Mouse (Mus musculus): ENCODE data around the gene Lipo1. TPM values are rescaled to one million over a fixed set of nuclear protein-coding genes. Genes with fewer than 3 reads are reported as not detected.
"Not testable (repeated sequence)": the region's sequence is repeated elsewhere in the genome, so short reads cannot be mapped to it uniquely, and the experiment has no call there.

Lipo1 gene
- polyA plus RNA-seq (2012; rRNA removed), result not detected in 2 replicates

DNA sequence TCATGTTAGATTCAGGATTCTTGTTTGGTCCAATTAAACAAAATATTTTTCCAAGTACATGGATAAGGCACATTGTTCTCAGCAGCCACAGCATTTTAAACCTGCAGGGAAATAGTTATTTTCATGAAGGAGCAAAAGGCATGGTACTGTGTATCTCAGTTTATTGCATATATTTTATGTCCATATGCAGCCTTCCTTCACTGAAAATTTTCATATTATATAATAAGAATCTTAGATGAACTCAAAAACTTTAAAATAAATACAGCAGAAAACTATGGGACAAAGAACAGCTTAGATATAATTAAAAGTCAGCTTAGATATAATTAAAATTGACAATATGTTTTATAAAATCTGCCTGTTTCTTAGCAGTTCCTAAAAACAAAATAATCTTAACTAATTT, at the start of gene Lipo1:
Gene Lipo1 (minus strand): TSS at position 101 of the 400 bp plus-strand sequence.
- DNase-seq (ENCODE audit: low read depth in 1 of 2, low spot score in 2 of 2); H3K27me3 ChIP-seq (ENCODE audit: control insufficient read depth, insufficient read depth, low read length); H3K4me1 ChIP-seq (ENCODE audit: control insufficient read depth, insufficient read depth, insufficient read length); H3K36me3 ChIP-seq (ENCODE audit: control insufficient read depth, insufficient read depth, low read length); H3K27ac ChIP-seq (ENCODE audit: insufficient read depth, low read length); H3K4me3 ChIP-seq (ENCODE audit: extremely low read depth, insufficient read depth, insufficient read length): not testable (repeated sequence)

DNA sequence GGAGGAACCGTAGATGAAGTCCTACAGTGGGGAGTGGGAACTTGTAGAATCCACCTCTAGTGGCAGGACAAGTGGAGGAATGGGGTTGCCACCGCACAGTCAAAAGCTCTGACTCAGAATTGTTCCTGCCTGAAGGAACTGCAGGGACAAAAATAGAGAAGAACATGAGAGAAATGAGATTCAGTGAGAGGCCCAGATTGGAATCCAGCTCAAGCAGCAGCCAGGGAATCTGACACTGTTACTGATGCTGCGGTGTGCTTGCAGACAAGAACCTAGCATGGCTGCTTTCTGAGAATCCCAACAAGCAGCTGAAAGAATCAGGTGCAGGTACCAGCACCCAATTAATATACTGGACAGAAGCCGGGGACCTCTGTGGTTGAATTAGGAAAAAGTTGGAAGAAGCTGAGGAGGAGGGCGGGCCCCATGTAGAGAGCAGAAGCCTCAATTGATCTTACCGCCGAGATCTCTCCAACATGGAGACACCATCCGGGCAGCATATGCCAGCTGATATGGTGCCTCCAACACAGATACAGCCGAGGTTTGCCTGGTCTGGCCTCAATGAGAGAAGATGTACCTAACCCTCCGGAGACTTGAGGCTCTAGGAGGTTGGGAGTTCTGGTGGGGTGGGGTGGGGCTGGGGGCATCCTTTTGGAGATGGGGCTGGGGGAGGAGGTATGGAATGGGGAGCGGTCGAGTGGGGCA, 532 bp downstream of the Lipo1 start:
- Histone ChIP-seq H3K4me1 (ENCODE audit: control insufficient read depth, insufficient read depth, insufficient read length) (no peaks in the 10 kb centered on the region), H3K27me3 (ENCODE audit: control insufficient read depth, insufficient read depth, low read length) (no peaks in the 10 kb centered on the region), H3K4me3 (ENCODE audit: extremely low read depth, insufficient read depth, insufficient read length) (no peak overlapping the region), H3K36me3 (ENCODE audit: control insufficient read depth, insufficient read depth, low read length) (no peaks in the 10 kb centered on the region), H3K27ac (ENCODE audit: insufficient read depth, low read length) (no peak overlapping the region)
- WGBS, result 87% methylated on average over 12 of the region's 12 CpGs
- no peak for DNase-seq (ENCODE audit: low read depth in 1 of 2, low spot score in 2 of 2)
- TF ChIP-seq CTCF (IDR thresholded peaks at IDR 0.05; ENCODE audit: extremely low read depth, insufficient read depth, insufficient read length, insufficient replicate concordance) (no peak), POLR2A (IDR thresholded peaks at IDR 0.05; ENCODE audit: low read depth, low read length) (no peak)

DNA sequence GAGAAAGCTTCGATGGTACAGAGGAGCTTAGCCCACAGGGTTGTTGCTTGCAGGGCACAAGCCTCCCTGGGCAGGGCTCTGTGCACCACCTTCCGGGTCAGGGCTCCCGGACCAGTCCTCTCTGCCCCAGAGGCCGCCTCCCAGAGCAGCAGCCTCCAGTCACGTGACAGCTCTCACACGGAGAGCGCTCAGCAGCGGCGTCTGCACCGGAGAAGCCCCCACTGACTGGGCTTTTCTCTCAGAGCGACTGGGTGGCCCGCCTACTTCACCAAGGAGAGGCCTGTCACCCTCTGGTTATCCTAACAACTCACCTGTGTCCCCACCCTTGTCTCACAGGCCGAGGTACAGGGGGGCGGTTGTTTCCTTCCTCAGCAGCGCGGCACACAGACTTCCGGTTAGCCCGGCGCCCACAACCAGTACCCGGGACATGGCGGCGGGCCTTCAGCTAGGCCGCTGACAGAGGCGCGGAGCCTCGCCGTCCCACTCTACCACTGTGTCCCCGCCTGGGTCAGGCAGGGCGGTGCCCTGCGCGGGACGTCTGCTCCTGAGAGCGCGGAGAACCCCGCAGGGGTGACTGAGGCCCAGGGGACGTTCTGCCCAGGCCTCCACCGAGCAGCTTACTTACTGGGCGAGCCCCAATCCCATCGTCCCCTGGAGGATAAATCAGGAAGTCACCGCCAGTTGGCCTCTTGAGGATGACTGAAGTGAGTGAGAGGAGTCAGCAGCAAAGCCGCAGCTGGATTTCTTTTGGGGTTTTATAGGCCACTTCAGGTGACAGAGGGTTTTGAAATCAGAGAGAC, 25.8 kb downstream of the Lipo1 start, which contains the start of gene Lipo3:
Gene Lipo3 (minus strand): TSS at position 665 of the 800 bp plus-strand sequence.
- peak in 1 of 2 experiments; percentile 24 for DNase-seq (ENCODE audit: low read depth in 1 of 2, low spot score in 2 of 2)
- not testable (repeated sequence) for H3K4me3 ChIP-seq (ENCODE audit: extremely low read depth, insufficient read depth, insufficient read length); H3K36me3 ChIP-seq (ENCODE audit: control insufficient read depth, insufficient read depth, low read length); H3K27ac ChIP-seq (ENCODE audit: insufficient read depth, low read length); H3K4me1 ChIP-seq (ENCODE audit: control insufficient read depth, insufficient read depth, insufficient read length); H3K27me3 ChIP-seq (ENCODE audit: control insufficient read depth, insufficient read depth, low read length)
- 59% methylated on average over 13 of the region's 41 CpGs for WGBS

DNA sequence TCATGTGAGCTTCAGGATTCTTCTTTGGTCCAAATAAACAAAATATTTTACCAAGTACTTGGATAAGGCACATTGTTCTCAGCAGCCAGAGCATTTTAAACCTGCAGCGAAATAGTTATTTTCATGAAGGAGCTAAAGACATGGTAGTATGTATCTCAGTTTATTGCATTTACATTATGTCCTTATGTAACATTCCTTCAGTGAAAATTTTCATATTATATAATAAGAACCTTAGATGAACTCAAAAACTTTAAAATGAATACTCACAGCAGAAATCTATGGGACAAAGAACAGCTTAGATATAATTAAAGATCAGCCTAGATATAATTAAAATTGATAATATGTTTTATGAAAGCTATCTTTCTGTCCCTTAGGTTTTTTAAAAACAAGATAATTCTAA, 36.0 kb downstream of the Lipo1 start, which contains the start of gene Lipo2:
Gene Lipo2 (minus strand): TSS at position 101 of the 400 bp plus-strand sequence.
- H3K27ac ChIP-seq (ENCODE audit: insufficient read depth, low read length); H3K4me3 ChIP-seq (ENCODE audit: extremely low read depth, insufficient read depth, insufficient read length); H3K36me3 ChIP-seq (ENCODE audit: control insufficient read depth, insufficient read depth, low read length); DNase-seq (ENCODE audit: low read depth in 1 of 2, low spot score in 2 of 2); H3K4me1 ChIP-seq (ENCODE audit: control insufficient read depth, insufficient read depth, insufficient read length); H3K27me3 ChIP-seq (ENCODE audit: control insufficient read depth, insufficient read depth, low read length): not testable (repeated sequence)
- WGBS, result 94% methylated on average over 1 of the region's 1 CpGs

Other genes with a start within 250 kb of the Lipo1 start
- not detected in 2 replicates for gene Gm8978, start 162.2 kb downstream of the Lipo1 start, polyA plus RNA-seq (2012; rRNA removed)
- not detected in 2 replicates for gene Lipo2, start 36.1 kb downstream of the Lipo1 start, polyA plus RNA-seq (2012; rRNA removed)
- gene Lipo3, start 25.5 kb downstream of the Lipo1 start, polyA plus RNA-seq (2012; rRNA removed), result 1.5 and 1.8 TPM in 2 replicates
- not detected in 2 replicates for gene Lipf, start 173.7 kb upstream of the Lipo1 start, polyA plus RNA-seq (2012; rRNA removed)
- 0.12 TPM in 1 of 2 replicates, not detected in the other for gene Lipk, start 220.8 kb upstream of the Lipo1 start, polyA plus RNA-seq (2012; rRNA removed)